ENCODE assay signal across 29 mouse cellular contexts in the genomic region with DNA sequence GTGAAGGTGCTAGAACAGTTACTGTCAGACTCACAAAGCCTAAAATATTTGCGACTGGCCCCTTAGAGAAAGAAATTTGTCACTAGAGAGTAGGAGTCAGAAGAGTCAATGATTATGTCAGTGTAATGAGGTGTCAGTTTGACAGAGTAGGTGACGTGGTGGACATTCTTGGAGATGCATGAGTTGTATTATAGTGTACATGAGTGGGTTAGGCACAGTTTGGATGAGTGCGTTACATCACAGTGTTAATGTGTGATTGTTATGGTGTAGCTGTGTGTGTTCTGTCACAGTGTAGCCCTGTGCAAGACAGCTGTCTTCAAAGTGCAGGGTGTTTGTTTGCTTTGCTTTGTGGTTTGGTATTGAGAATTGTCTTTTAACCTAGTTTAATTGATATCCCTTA.
DNase-seq lines count a peak whose midpoint lies in the region; ATAC-seq and TF ChIP-seq lines count a peak whose summit lies in the region.
"Had no signal": no experiment of that assay in that cellular context is flagged by ENCODE, and none has a peak within 500 bp of the region (broad histone marks: within the 10 kb centered on the region; RNA-seq: fewer than 3 reads in every experiment).

No protein-coding gene starts in this region.

- peak; percentile 55; the same call in 1 of the 2 replicates for ATAC-seq in heart, embryonic 15.5 days (replicated peaks; ENCODE audit: insufficient number of reproducible peaks, insufficient read depth, low FRiP score, low read depth)
- ATAC-seq in lung, embryonic 14.5 days (ENCODE audit: insufficient read depth), result peak; percentile 96
- ATAC-seq in lung, postnatal 0 days, result peak; percentile 62
- ATAC-seq in kidney, embryonic 15.5 days (replicated peaks; ENCODE audit: low FRiP score), result no peak
- ATAC-seq: activated CD4-positive, CD25-positive, alpha-beta regulatory T cell, adult 4 months; forebrain, embryonic 16.5 days; hindbrain, postnatal 0 days had no signal

- TF ChIP-seq EP300 in lung, postnatal 0 days (IDR thresholded peaks at IDR 0.05), result no peak

- no peak for TF ChIP-seq CTCF in lung, embryonic 14.5 days (IDR thresholded peaks at IDR 0.05; ENCODE audit: low read depth)
- no peak for TF ChIP-seq CTCF in lung, postnatal 0 days (IDR thresholded peaks at IDR 0.05)
- no peak for TF ChIP-seq CTCF in lung, adult 2 months (IDR thresholded peaks at IDR 0.05; ENCODE audit: insufficient read depth, low read length)

- no peak overlapping the region for H3K27ac ChIP-seq in heart, embryonic 15.5 days
- no peak overlapping the region for H3K27ac ChIP-seq in heart, embryonic 10.5 days
- H3K27ac ChIP-seq in lung, embryonic 14.5 days (ENCODE audit: low read depth), result no peak overlapping the region
- H3K27ac ChIP-seq in lung, postnatal 0 days (ENCODE audit: low read length), result no peak overlapping the region
- H3K27ac ChIP-seq in kidney, embryonic 15.5 days, result no peak overlapping the region
- H3K27ac ChIP-seq: embryonic facial prominence, embryonic 10.5 days; embryonic facial prominence, embryonic 13.5 days; forebrain, embryonic 12.5 days; heart, adult 2 months; hindbrain, embryonic 14.5 days; hindbrain, postnatal 0 days had no signal

- 46% methylated on average over 3 of the region's 3 CpGs for WGBS in heart, embryonic 15.5 days
- 63% methylated on average over 3 of the region's 3 CpGs for WGBS in heart, embryonic 10.5 days
- WGBS in lung, embryonic 14.5 days, result 33% methylated on average over 3 of the region's 3 CpGs
- 41% methylated on average over 3 of the region's 3 CpGs for WGBS in lung, postnatal 0 days
- WGBS in lung, adult 2 months, result 37% methylated on average over 3 of the region's 3 CpGs
- WGBS in kidney, embryonic 15.5 days, result 76% methylated on average over 3 of the region's 3 CpGs

- no peaks in the 10 kb centered on the region for H3K36me3 ChIP-seq in heart, embryonic 15.5 days
- H3K36me3 ChIP-seq in heart, embryonic 10.5 days, result no peaks in the 10 kb centered on the region
- H3K36me3 ChIP-seq in lung, embryonic 14.5 days (ENCODE audit: insufficient read depth), result no peaks in the 10 kb centered on the region
- H3K36me3 ChIP-seq in lung, postnatal 0 days (ENCODE audit: insufficient read depth, low read length), result no peaks in the 10 kb centered on the region
- H3K36me3 ChIP-seq in kidney, embryonic 15.5 days, result no peaks in the 10 kb centered on the region
- H3K36me3 ChIP-seq: embryonic facial prominence, embryonic 10.5 days; embryonic facial prominence, embryonic 13.5 days; forebrain, embryonic 12.5 days; heart, embryonic 12.5 days had no signal

- no peak for DNase-seq in heart, embryonic 10.5 days (ENCODE audit: low spot score)
- peak; percentile 77 for DNase-seq in lung, embryonic 14.5 days
- DNase-seq in lung, postnatal 25 days (ENCODE audit: low spot score), result no peak
- DNase-seq in lung, postnatal 0 days (ENCODE audit: low spot score), result peak; percentile 18
- no peak for DNase-seq in lung, adult 2 months
- peak; percentile 4 for DNase-seq in lung, postnatal 36 days
- DNase-seq: adrenal gland, adult 8-10 months; adrenal gland, postnatal 25 days; cerebellum, adult 11-12 months; cerebellum, adult 8-10 months; cerebellum, postnatal 10 days; cerebellum, postnatal 36 days; embryo, embryonic 11 days; gastrocnemius, postnatal 10 days; gastrocnemius, postnatal 36 days; heart, adult 2 months; heart, postnatal 14 days; heart, postnatal 4 days had no signal

- H3K4me3 ChIP-seq in heart, embryonic 15.5 days, result no peak overlapping the region
- H3K4me3 ChIP-seq in heart, embryonic 10.5 days, result no peak overlapping the region
- H3K4me3 ChIP-seq in lung, embryonic 14.5 days (ENCODE audit: low read depth, low read length), result no peak overlapping the region
- no peak overlapping the region for H3K4me3 ChIP-seq in lung, postnatal 0 days (ENCODE audit: low read depth, low read length)
- no peak overlapping the region for H3K4me3 ChIP-seq in lung, adult 2 months (replicated peaks; ENCODE audit: extremely low read depth, low read depth, low read length)
- no peak overlapping the region for H3K4me3 ChIP-seq in kidney, embryonic 15.5 days (replicated peaks)
- H3K4me3 ChIP-seq: embryonic facial prominence, embryonic 10.5 days; embryonic facial prominence, embryonic 13.5 days; erythroblast, embryonic 14.5 days; forebrain, embryonic 12.5 days; heart, adult 2 months; heart, embryonic 12.5 days had no signal

- no peak for TF ChIP-seq POLR2A in lung, adult 2 months (IDR thresholded peaks at IDR 0.05; ENCODE audit: borderline replicate concordance, extremely low read depth, low read depth, low read length)

- no peaks in the 10 kb centered on the region for H3K9me3 ChIP-seq in heart, embryonic 15.5 days (replicated peaks)
- no peaks in the 10 kb centered on the region for H3K9me3 ChIP-seq in heart, embryonic 10.5 days
- no peaks in the 10 kb centered on the region for H3K9me3 ChIP-seq in lung, embryonic 14.5 days (ENCODE audit: low read depth, low read length)
- no peaks in the 10 kb centered on the region for H3K9me3 ChIP-seq in lung, postnatal 0 days (ENCODE audit: low read length)
- no peaks in the 10 kb centered on the region for H3K9me3 ChIP-seq in kidney, embryonic 15.5 days (replicated peaks)
- H3K9me3 ChIP-seq: embryonic facial prominence, embryonic 10.5 days; embryonic facial prominence, embryonic 13.5 days; forebrain, embryonic 12.5 days; heart, embryonic 12.5 days had no signal

- H3K4me1 ChIP-seq in heart, embryonic 15.5 days (replicated peaks), result 0 out of 2 replicates have a peak, but pooled peaks cover 2% of the 10 kb centered on the region
- no peaks in the 10 kb centered on the region for H3K4me1 ChIP-seq in heart, embryonic 10.5 days
- no peaks in the 10 kb centered on the region for H3K4me1 ChIP-seq in lung, embryonic 14.5 days (ENCODE audit: insufficient read depth)
- no peaks in the 10 kb centered on the region for H3K4me1 ChIP-seq in lung, postnatal 0 days (ENCODE audit: insufficient read depth, low read depth, low read length)
- no peaks in the 10 kb centered on the region for H3K4me1 ChIP-seq in lung, adult 2 months (ENCODE audit: control insufficient read depth, insufficient read depth, low read length)
- H3K4me1 ChIP-seq in kidney, embryonic 15.5 days, result no peaks in the 10 kb centered on the region
- H3K4me1 ChIP-seq: embryonic facial prominence, embryonic 10.5 days; embryonic facial prominence, embryonic 13.5 days; forebrain, embryonic 12.5 days; heart, embryonic 12.5 days had no signal

- H3K27me3 ChIP-seq in heart, embryonic 15.5 days, result no peaks in the 10 kb centered on the region
- H3K27me3 ChIP-seq in heart, embryonic 10.5 days (ENCODE audit: insufficient read depth, poor library complexity, severe bottlenecking), result no peaks in the 10 kb centered on the region
- no peaks in the 10 kb centered on the region for H3K27me3 ChIP-seq in lung, embryonic 14.5 days (ENCODE audit: insufficient read depth, low read length)
- H3K27me3 ChIP-seq in lung, postnatal 0 days (replicated peaks; ENCODE audit: insufficient read depth, low read length), result no peaks in the 10 kb centered on the region
- H3K27me3 ChIP-seq in kidney, embryonic 15.5 days, result no peaks in the 10 kb centered on the region
- H3K27me3 ChIP-seq: embryonic facial prominence, embryonic 13.5 days; forebrain, embryonic 12.5 days; heart, embryonic 12.5 days had no signal

- no peak overlapping the region for H3K9ac ChIP-seq in heart, embryonic 15.5 days
- H3K9ac ChIP-seq in lung, embryonic 14.5 days, result no peak overlapping the region
- no peak overlapping the region for H3K9ac ChIP-seq in lung, postnatal 0 days (replicated peaks; ENCODE audit: low read depth)
- H3K9ac ChIP-seq in kidney, embryonic 15.5 days, result no peak overlapping the region
- H3K9ac ChIP-seq: embryonic facial prominence, embryonic 13.5 days; forebrain, embryonic 12.5 days; heart, embryonic 12.5 days; hindbrain, embryonic 14.5 days had no signal

- H3K4me2 ChIP-seq in heart, embryonic 15.5 days, result no peak overlapping the region
- H3K4me2 ChIP-seq in lung, embryonic 14.5 days, result no peak overlapping the region
- no peak overlapping the region for H3K4me2 ChIP-seq in lung, postnatal 0 days (replicated peaks; ENCODE audit: low read depth, low read length)
- H3K4me2 ChIP-seq in kidney, embryonic 15.5 days, result no peak overlapping the region
- H3K4me2 ChIP-seq: embryonic facial prominence, embryonic 13.5 days; forebrain, embryonic 12.5 days; heart, embryonic 12.5 days; hindbrain, embryonic 14.5 days had no signal

Comparison
In these comparisons a context has a peak if more than half of its experiments do, and no peak if none do; other contexts are left out.
1. DNase-seq: peak in lung, embryonic 14.5 days (single experiment), lung, postnatal 0 days (single experiment) and lung, postnatal 36 days (single experiment); none in heart, embryonic 10.5 days (single experiment), lung, postnatal 25 days (single experiment) and lung, adult 2 months (single experiment).